Mouse (Mus musculus) heart, adult 9 months (tissue): ENCODE data around the gene Fthl17d.
"Not testable (repeated sequence)": the region's sequence is repeated elsewhere in the genome, so short reads cannot be mapped to it uniquely, and the experiment has no call there.

Experiments
- DNase-seq, 2 experiments: peaks; one replicate each; pipeline ENCODE4 v3.0.0; 2022; ENCODE audit warnings: low spot score in 2 of 2

Gene Fthl17d

DNA sequence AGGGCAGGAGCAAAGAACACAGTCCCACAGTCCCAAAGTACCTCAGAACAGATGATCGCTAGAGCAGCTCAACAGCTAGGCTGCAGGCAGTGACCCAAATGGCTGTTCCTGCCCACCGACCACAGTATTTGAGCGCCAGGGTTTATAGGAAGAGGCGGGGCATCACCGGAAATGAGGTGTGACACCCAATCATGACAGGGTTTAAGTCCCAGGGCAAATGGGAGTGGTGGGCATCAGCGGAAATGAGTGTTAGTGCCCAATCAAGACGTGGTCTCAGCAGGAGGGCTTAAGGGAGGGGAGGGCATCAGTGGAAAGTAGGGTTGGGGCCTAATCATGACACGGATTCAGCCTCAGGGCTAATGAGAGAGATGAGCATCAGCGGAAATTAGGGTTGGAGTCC lies at the start of gene Fthl17d:
TSS of gene Fthl17d (minus strand) at position 101 of the 400 bp plus-strand sequence.
- DNase-seq, result not testable (repeated sequence)

GRCm38 (mm10) chrX:9033193-9033592 lies 46.6 kb upstream of the Fthl17d start, which contains the start of gene Fthl17e:
Gene Fthl17e, plus strand, starts transcription at chrX:9033493.
- DNase-seq, result not testable (repeated sequence)

- no peak for DNase-seq
These were observed 32.9 kb upstream of the Fthl17d start for GRCm38 (mm10) chrX:9019481-9019880.

GRCm38 (mm10) chrX:9016079-9016478 lies 29.5 kb upstream of the Fthl17d start:
- DNase-seq, result no peak

DNA sequence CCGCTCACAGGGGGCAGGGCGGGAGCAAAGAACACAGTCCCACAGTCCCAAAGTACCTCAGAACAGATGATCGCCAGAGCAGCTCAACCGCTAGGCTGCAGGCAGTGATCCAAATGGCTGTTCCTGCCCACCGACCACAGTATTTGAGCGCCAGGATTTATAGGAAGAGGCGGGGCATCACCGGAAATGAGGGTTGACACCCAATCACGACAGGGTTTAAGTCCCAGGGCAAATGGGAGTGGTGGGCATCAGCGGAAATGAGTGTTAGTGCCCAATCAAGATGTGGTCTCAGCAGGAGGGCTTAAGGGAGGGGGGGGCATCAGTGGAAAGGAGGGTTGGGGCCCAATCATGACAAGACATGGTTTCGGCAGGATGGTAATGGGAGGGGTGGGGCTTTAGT lies 10.1 kb downstream of the Fthl17d start, which contains the start of gene Fthl17c:
TSS of gene Fthl17c (minus strand) at position 101 of the 400 bp plus-strand sequence.
- DNase-seq, result not testable (repeated sequence)

GRCm38 (mm10) chrX:8964618-8965017 lies 21.9 kb downstream of the Fthl17d start:
- not testable (repeated sequence) for DNase-seq

- DNase-seq, result not testable (repeated sequence)
These were observed 23.7 kb downstream of the Fthl17d start, which contains the start of gene Fthl17b for GRCm38 (mm10) chrX:8962875-8963274. Gene Fthl17b, minus strand, starts transcription at chrX:8962975.

GRCm38 (mm10) chrX:8948130-8948805 lies 38.3 kb downstream of the Fthl17d start:
- DNase-seq, result peak; percentile 37 to 65

DNA sequence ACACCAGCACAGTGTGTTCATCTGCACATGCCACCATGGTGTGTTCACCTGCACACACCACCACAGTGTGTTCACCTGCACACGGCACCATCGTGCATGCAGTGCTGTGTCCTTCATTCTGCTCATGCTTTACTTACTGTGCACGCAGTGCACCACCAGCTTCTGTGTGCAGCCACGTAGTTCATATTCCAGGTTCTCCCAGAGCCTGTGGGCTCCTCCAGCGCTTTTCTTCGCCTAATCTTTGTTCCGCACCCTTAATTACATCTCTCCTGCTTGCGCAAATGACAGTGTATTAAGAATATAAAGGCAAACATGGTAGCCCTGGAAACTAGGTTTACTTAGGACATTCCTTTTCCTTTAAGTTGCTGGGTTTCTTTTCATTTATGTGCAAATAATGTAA lies 42.5 kb downstream of the Fthl17d start:
- no peak for DNase-seq
